Mouse (Mus musculus): ENCODE results near the gene Pgam2.
"Not testable (repeated sequence)": the region's sequence is repeated elsewhere in the genome, so short reads cannot be mapped to it uniquely, and the experiment has no call there.

The Pgam2 gene

GRCm38 (mm10) chr11:5803551-5803981 is at the start of gene Pgam2:
Pgam2 (minus strand) TSS chr11:5803733.
- no peak for DNase-seq (ENCODE audit: low spot score in 2 of 2)

- no peak for DNase-seq (ENCODE audit: low spot score in 2 of 2)
Observed at GRCm38 (mm10) chr11:5852314-5852713, 48.8 kb upstream of the Pgam2 start.

GRCm38 (mm10) chr11:5851021-5851736 is 47.6 kb upstream of the Pgam2 start:
- no peak for DNase-seq (ENCODE audit: low spot score in 2 of 2)

- DNase-seq (ENCODE audit: low spot score in 2 of 2) = no peak
Observed at GRCm38 (mm10) chr11:5850452-5850851, 46.9 kb upstream of the Pgam2 start.

GRCm38 (mm10) chr11:5849316-5849715 is 45.8 kb upstream of the Pgam2 start:
- no peak for DNase-seq (ENCODE audit: low spot score in 2 of 2)

- DNase-seq (ENCODE audit: low spot score in 2 of 2) = no peak
Observed at GRCm38 (mm10) chr11:5848741-5849140, 45.2 kb upstream of the Pgam2 start.

- no peak for DNase-seq (ENCODE audit: low spot score in 2 of 2)
Observed at GRCm38 (mm10) chr11:5846639-5847345, 43.3 kb upstream of the Pgam2 start.

GRCm38 (mm10) chr11:5843131-5843530 is 39.6 kb upstream of the Pgam2 start:
- no peak for DNase-seq (ENCODE audit: low spot score in 2 of 2)

- no peak for DNase-seq (ENCODE audit: low spot score in 2 of 2)
Observed at GRCm38 (mm10) chr11:5841751-5842150, 38.2 kb upstream of the Pgam2 start.

- DNase-seq (ENCODE audit: low spot score in 2 of 2) = no peak
Observed at GRCm38 (mm10) chr11:5840346-5840745, 36.8 kb upstream of the Pgam2 start.

- peak; percentile 84 to 89 for DNase-seq (ENCODE audit: low spot score in 2 of 2)
Observed at GRCm38 (mm10) chr11:5837251-5838246, 34.0 kb upstream of the Pgam2 start, which contains the start of gene Polm. Polm (minus strand) TSS chr11:5838016.

- DNase-seq (ENCODE audit: low spot score in 2 of 2) = no peak
Observed at GRCm38 (mm10) chr11:5836126-5836525, 32.6 kb upstream of the Pgam2 start.

- no peak for DNase-seq (ENCODE audit: low spot score in 2 of 2)
Observed at GRCm38 (mm10) chr11:5835057-5835456, 31.5 kb upstream of the Pgam2 start.

- DNase-seq (ENCODE audit: low spot score in 2 of 2) = no peak
Observed at GRCm38 (mm10) chr11:5834506-5834905, 31.0 kb upstream of the Pgam2 start.

- no peak for DNase-seq (ENCODE audit: low spot score in 2 of 2)
Observed at GRCm38 (mm10) chr11:5829327-5829726, 25.8 kb upstream of the Pgam2 start.

- no peak for DNase-seq (ENCODE audit: low spot score in 2 of 2)
Observed at GRCm38 (mm10) chr11:5828509-5829191, 25.1 kb upstream of the Pgam2 start.

- DNase-seq (ENCODE audit: low spot score in 2 of 2) = no peak
Observed at GRCm38 (mm10) chr11:5827931-5828330, 24.4 kb upstream of the Pgam2 start.

GRCm38 (mm10) chr11:5825432-5825831 is 21.9 kb upstream of the Pgam2 start:
- no peak for DNase-seq (ENCODE audit: low spot score in 2 of 2)

GRCm38 (mm10) chr11:5819223-5819622 is 15.7 kb upstream of the Pgam2 start:
- no peak for DNase-seq (ENCODE audit: low spot score in 2 of 2)

- DNase-seq (ENCODE audit: low spot score in 2 of 2) = no peak
Observed at GRCm38 (mm10) chr11:5813381-5813780, 9.8 kb upstream of the Pgam2 start.

GRCm38 (mm10) chr11:5809487-5809886 is 6.0 kb upstream of the Pgam2 start:
- DNase-seq (ENCODE audit: low spot score in 2 of 2) = not testable (repeated sequence)

All from natural killer cell, adult 2 months (primary cell).